Mouse (Mus musculus) lung, adult 2 months (tissue): Measurements from ENCODE around the gene Lrrc17.
"Not testable (repeated sequence)": the region's sequence is repeated elsewhere in the genome, so short reads cannot be mapped to it uniquely, and the experiment has no call there.

Experiments
- CTCF ChIP-seq: fragments of 200-500 bp; IDR thresholded peaks from 2 replicates; pipeline ENCODE4 v1.5.1; 2011; ENCODE audit warnings: mild to moderate bottlenecking, low read length, control low read depth; ENCODE audit not compliant: insufficient read depth
- POLR2A ChIP-seq: fragments of 200-500 bp; IDR thresholded peaks from 2 replicates; pipeline ENCODE4 v1.6.1; 2011; ENCODE audit warnings: low read depth, mild to moderate bottlenecking, control low read depth, low read length, borderline replicate concordance; ENCODE audit errors: extremely low read depth

- not testable (repeated sequence) for TF ChIP-seq CTCF, POLR2A
Observed at GRCm38 (mm10) chr5:21599536-21599935, 56.2 kb downstream of the Lrrc17 start.
